8 mouse cellular contexts compared by ENCODE assay signal in the genomic region with DNA sequence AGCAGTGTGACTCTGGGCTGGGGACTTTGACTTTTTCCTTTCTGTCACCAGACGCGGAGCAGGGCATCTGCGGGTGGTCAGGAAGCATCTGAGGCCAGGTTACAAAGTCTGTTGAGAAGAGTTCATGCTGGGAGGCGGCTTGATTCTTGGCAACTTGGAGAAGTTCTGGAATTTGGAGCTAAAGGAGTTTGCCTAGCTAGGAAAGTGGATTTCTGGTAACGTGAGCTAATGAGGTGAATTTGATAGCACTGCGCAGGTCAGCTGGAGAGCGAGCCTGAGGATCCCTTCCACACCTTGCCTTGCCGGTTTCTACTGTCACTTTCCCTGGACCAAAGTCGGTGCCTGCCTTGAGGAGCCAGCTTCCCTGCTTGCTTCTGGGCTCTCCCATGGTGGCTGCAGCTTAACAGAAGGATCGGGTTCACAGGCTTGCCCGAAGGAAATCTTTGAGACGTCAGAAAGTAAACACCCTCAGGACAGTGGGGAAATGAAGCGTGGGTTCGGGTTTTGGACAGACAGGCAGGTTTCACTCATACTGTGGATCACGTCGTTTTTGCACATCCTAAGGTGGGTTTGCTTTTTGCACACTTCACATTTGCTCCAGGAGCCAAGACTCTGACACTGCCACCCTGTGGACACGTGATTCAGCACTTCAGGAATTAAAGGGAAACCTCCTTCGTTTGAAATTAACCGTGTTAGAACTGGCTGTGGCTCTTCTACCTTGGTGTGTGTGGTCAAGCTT. TPM values are rescaled to one million over a fixed set of nuclear protein-coding genes. Genes with fewer than 3 reads are reported as not detected.
DNase-seq lines count a peak whose midpoint lies in the region; TF ChIP-seq lines count a peak whose summit lies in the region.

No protein-coding gene starts in this region.

- peak; percentile 29 for DNase-seq in spleen, adult 12 weeks (ENCODE audit: low spot score)
- no peak for DNase-seq in spleen, postnatal 14 days (ENCODE audit: low spot score in 2 of 2)
- peak; percentile 84 for DNase-seq in cerebellum, adult 9-10 months
- peak; percentile 62 to 74 for DNase-seq in heart, adult 18-20 months
- peak; percentile 91 for DNase-seq in kidney, adult 2 months
- DNase-seq in lung, adult 2 months = peak; percentile 51
- peak; percentile 59 for DNase-seq in retina, embryonic 14.5 days (ENCODE audit: low spot score)
- DNase-seq in ovary, postnatal 14 days (ENCODE audit: low spot score) = no peak

- H3K27ac ChIP-seq in kidney, adult 2 months (ENCODE audit: insufficient read depth, low read depth, low read length) = peak overlapping the region; percentile 84

- WGBS in kidney, adult 2 months = 3% methylated on average over 19 of the region's 19 CpGs
- WGBS in lung, adult 2 months = 13% methylated on average over 19 of the region's 19 CpGs

- peaks cover 42% of the 10 kb centered on the region for H3K4me1 ChIP-seq in kidney, adult 2 months (ENCODE audit: control insufficient read depth, insufficient read depth, low read length)
- peaks cover 28% of the 10 kb centered on the region for H3K4me1 ChIP-seq in lung, adult 2 months (ENCODE audit: control insufficient read depth, insufficient read depth, low read length)

- peak; percentile 33; the same call in 1 of the 2 replicates for TF ChIP-seq CTCF in kidney, adult 2 months (conservative IDR thresholded peaks at IDR 0.05; ENCODE audit: insufficient read depth, insufficient read length, low read depth, low read length)
- TF ChIP-seq CTCF in lung, adult 2 months (IDR thresholded peaks at IDR 0.05; ENCODE audit: insufficient read depth, low read length) = 0 out of 2 replicates have a peak, but pooled peaks have one; percentile 17

- no peaks in the 10 kb centered on the region for H3K27me3 ChIP-seq in kidney, adult 2 months (replicated peaks; ENCODE audit: control insufficient read depth, insufficient read depth, low read length)

- no peak for TF ChIP-seq POLR2A in kidney, adult 2 months (IDR thresholded peaks at IDR 0.05; ENCODE audit: low read depth, low read length)
- TF ChIP-seq POLR2A in lung, adult 2 months (IDR thresholded peaks at IDR 0.05; ENCODE audit: borderline replicate concordance, extremely low read depth, low read depth, low read length) = no peak

- peak overlapping the region; percentile 29 for H3K4me3 ChIP-seq in kidney, adult 2 months (ENCODE audit: insufficient read depth, low read depth, low read length)
- peak overlapping the region; percentile 53 for H3K4me3 ChIP-seq in lung, adult 2 months (replicated peaks; ENCODE audit: extremely low read depth, low read depth, low read length)

- H3K36me3 ChIP-seq in kidney, adult 2 months (ENCODE audit: control insufficient read depth, insufficient read depth, low read length) = no peaks in the 10 kb centered on the region

RNA-seq across cellular contexts. Expression of gene Wbp4, which starts 5.8 kb away (rescaled TPM):
- 10 to 100 TPM; 20.5 to 21.7 TPM for total RNA-seq in heart, adult 18-20 months (2021)
- 4.7 and 5.0 TPM in 2 replicates for polyA plus RNA-seq in kidney, adult 2 months (2012; rRNA removed)
- polyA plus RNA-seq in lung, adult 2 months (2012; rRNA removed) = 6.5 and 6.6 TPM in 2 replicates

RNA-seq across cellular contexts. Expression of gene Elf1, which starts 6.2 kb away (rescaled TPM):
- 10 to 100 TPM; 12.4 to 15.0 TPM for total RNA-seq in heart, adult 18-20 months (2021)
- 15.3 and 15.4 TPM in 2 replicates for polyA plus RNA-seq in kidney, adult 2 months (2012; rRNA removed)
- 16.9 and 20.9 TPM in 2 replicates for polyA plus RNA-seq in lung, adult 2 months (2012; rRNA removed)

RNA-seq across cellular contexts. Expression of gene Kbtbd6, which starts 35.5 kb away (rescaled TPM):
- under 1 TPM; 0.12 to 0.39 TPM for total RNA-seq in heart, adult 18-20 months (2021)
- polyA plus RNA-seq in kidney, adult 2 months (2012; rRNA removed) = 0.14 and 0.15 TPM in 2 replicates
- polyA plus RNA-seq in lung, adult 2 months (2012; rRNA removed) = 0.06 and 0.17 TPM in 2 replicates

Comparison
In these comparisons a context has a peak if more than half of its experiments do, and no peak if none do; other contexts are left out.
1. DNase-seq: peak in spleen, adult 12 weeks (single experiment), cerebellum, adult 9-10 months (single experiment), heart, adult 18-20 months (2 of 2), kidney, adult 2 months (single experiment), lung, adult 2 months (single experiment) and retina, embryonic 14.5 days (single experiment); none in spleen, postnatal 14 days (0 of 2) and ovary, postnatal 14 days (single experiment).